Mouse (Mus musculus): Measurements from ENCODE around the gene Ccdc32. TPM values are rescaled to one million over a fixed set of nuclear protein-coding genes. Genes with fewer than 3 reads are reported as not detected.

Ccdc32 gene
- total RNA-seq, 1 experiment, result 6.3 TPM

- TF ChIP-seq CHD2 (IDR thresholded peaks at IDR 0.05; ENCODE audit: low read depth, low read length) (no peak), ZNF384 (IDR thresholded peaks at IDR 0.05; ENCODE audit: low read depth, low read length) (no peak)
- in situ Hi-C loops (cut with MboI; ENCODE audit: low sequenced_read_pairs in 2 of 2, unreplicated experiment in 2 of 2), result no loop called here
- no peaks in the 10 kb centered on the region for H3K36me3 ChIP-seq (ENCODE audit: control insufficient read depth, insufficient read depth, low read length, poor library complexity, severe bottlenecking)
- no peak overlapping the region for H3K4me3 ChIP-seq (ENCODE audit: insufficient read depth in 1 of 2, low read depth in 1 of 2, low read length in 2 of 2, poor library complexity in 1 of 2, severe bottlenecking in 1 of 2)
- H3K9me3 ChIP-seq (ENCODE audit: control insufficient read depth, insufficient read depth, low read depth, low read length), result no peaks in the 10 kb centered on the region
- H3K9ac ChIP-seq (ENCODE audit: insufficient read depth, low read depth, low read length, poor library complexity, severe bottlenecking), result no peak overlapping the region
- H3K4me1 ChIP-seq (ENCODE audit: control insufficient read depth in 2 of 2, insufficient read depth in 2 of 2, low read length in 2 of 2, poor library complexity in 1 of 2), result no peaks in the 10 kb centered on the region
- no peak for DNase-seq (ENCODE audit: low read depth, low spot score)
- no peak overlapping the region for H3K27ac ChIP-seq (ENCODE audit: insufficient read depth, low read depth, low read length, poor library complexity, severe bottlenecking)
Observed at GRCm38 (mm10) chr2:118969585-118970147, 59.5 kb downstream of the Ccdc32 start.

Other genes starting within 250 kb of the Ccdc32 start
- gene Disp2, start 249.7 kb downstream of the Ccdc32 start, total RNA-seq (2012; rRNA removed), result 0.21 and 0.31 TPM in 2 replicates
- gene Knstrn, start 215.4 kb downstream of the Ccdc32 start, total RNA-seq (2012; rRNA removed), result 36.5 and 43.4 TPM in 2 replicates
- 19.6 and 24.9 TPM in 2 replicates for gene Ivd, start 167.4 kb downstream of the Ccdc32 start, total RNA-seq (2012; rRNA removed)
- 6.0 and 7.7 TPM in 2 replicates for gene Bahd1, start 129.0 kb downstream of the Ccdc32 start, total RNA-seq (2012; rRNA removed)
- gene Chst14, start 102.9 kb downstream of the Ccdc32 start, total RNA-seq (2012; rRNA removed), result 6.1 and 8.3 TPM in 2 replicates
- gene Rpusd2, start 5.4 kb upstream of the Ccdc32 start, total RNA-seq (2012; rRNA removed), result 20.8 and 23.4 TPM in 2 replicates
- gene Knl1, start 17.7 kb upstream of the Ccdc32 start, total RNA-seq (2012; rRNA removed), result 25.5 and 31.4 TPM in 2 replicates
- 37.3 and 42.2 TPM in 2 replicates for gene Rad51, start 83.4 kb upstream of the Ccdc32 start, total RNA-seq (2012; rRNA removed)
- 72.9 and 95.9 TPM in 2 replicates for gene Rmdn3, start 127.6 kb upstream of the Ccdc32 start, total RNA-seq (2012; rRNA removed)
- gene Gchfr, start 138.4 kb upstream of the Ccdc32 start, total RNA-seq (2012; rRNA removed), result 12.7 and 14.1 TPM in 2 replicates
- gene Gm14137, start 145.1 kb upstream of the Ccdc32 start, total RNA-seq (2012; rRNA removed), result 0.37 and 0.45 TPM in 2 replicates
- 15.7 and 19.8 TPM in 2 replicates for gene Zfyve19, start 179.2 kb upstream of the Ccdc32 start, total RNA-seq (2012; rRNA removed)
- gene Dnajc17, start 179.4 kb upstream of the Ccdc32 start, total RNA-seq (2012; rRNA removed), result 11.7 and 15.2 TPM in 2 replicates
- gene Ppp1r14d, start 200.5 kb upstream of the Ccdc32 start, total RNA-seq (2012; rRNA removed), result 0.95 and 1.6 TPM in 2 replicates
- gene Spint1, start 208.0 kb upstream of the Ccdc32 start, total RNA-seq (2012; rRNA removed), result 80.3 and 167 TPM in 2 replicates
- gene Rhov, start 241.9 kb upstream of the Ccdc32 start, total RNA-seq (2012; rRNA removed), result 1.8 and 1.9 TPM in 2 replicates